ENCODE assay signal across 8 mouse cellular contexts in the genomic region with DNA sequence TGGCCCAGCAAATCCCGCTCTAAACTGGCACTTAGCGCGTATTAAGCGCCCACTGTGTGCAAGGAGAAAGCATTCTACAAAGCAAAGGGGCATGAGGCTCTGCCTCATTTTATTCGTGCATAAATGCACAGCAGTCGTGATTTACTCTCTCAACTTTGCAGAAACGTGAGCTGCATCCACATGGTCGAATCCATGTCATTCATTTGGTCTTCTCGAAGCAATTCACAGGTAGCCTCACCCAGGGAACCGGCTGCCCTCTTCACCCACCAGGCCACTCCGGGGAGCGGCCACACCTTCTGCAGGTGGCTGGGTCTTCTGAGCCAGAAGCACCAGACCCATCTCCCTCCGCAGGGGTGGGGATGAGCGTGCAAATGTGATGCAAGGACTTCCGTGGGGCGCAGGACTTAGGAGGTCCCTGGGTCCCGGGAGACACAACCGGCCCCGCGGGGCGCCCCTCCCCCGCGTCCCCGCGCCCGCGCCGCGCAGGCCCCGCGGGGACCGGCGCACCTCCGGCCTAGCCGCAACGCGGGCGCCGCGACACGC. TPM values are rescaled to one million over a fixed set of nuclear protein-coding genes. Genes with fewer than 3 reads are reported as not detected.
DNase-seq lines count a peak whose midpoint lies in the region; ATAC-seq and TF ChIP-seq lines count a peak whose summit lies in the region.

No protein-coding gene starts in this region.

- H3K27ac ChIP-seq in gastrocnemius, adult 2 months, result 0 out of 2 replicates have a peak overlapping the region, but pooled peaks have one; percentile 40
- H3K27ac ChIP-seq in embryonic facial prominence, embryonic 13.5 days, result no peak overlapping the region
- peak overlapping the region; percentile 89 for H3K27ac ChIP-seq in hindbrain, embryonic 16.5 days (ENCODE audit: low read depth, low read length)
- H3K27ac ChIP-seq in limb, embryonic 15.5 days, result no peak overlapping the region

- 3% methylated on average over 35 of the region's 41 CpGs for WGBS in embryonic facial prominence, embryonic 13.5 days
- WGBS in hindbrain, embryonic 16.5 days, result 4% methylated on average over 20 of the region's 41 CpGs
- WGBS in limb, embryonic 15.5 days, result 5% methylated on average over 38 of the region's 41 CpGs

- no peak for ATAC-seq in embryonic facial prominence, embryonic 13.5 days (ENCODE audit: insufficient number of reproducible peaks, insufficient read depth, low FRiP score, low TSS enrichment, low read depth)
- peak; percentile 43 for ATAC-seq in hindbrain, embryonic 16.5 days
- ATAC-seq in limb, embryonic 15.5 days (ENCODE audit: insufficient number of reproducible peaks, low FRiP score, low TSS enrichment, low read depth), result peak; percentile 40; the same call in 1 of the 2 replicates

- DNase-seq in gastrocnemius, adult 2 months, result peak; percentile 22
- DNase-seq in gastrocnemius, postnatal 4 days (ENCODE audit: low spot score in 2 of 2), result no peak
- DNase-seq in ZHBTc4 (ENCODE audit: low read depth, low spot score), result peak; percentile 40
- peak; percentile 36 for DNase-seq in naive thymus-derived CD4-positive, alpha-beta T cell, adult 2 months (ENCODE audit: low read depth)
- peak; percentile 28 to 46 for DNase-seq in thymus, postnatal 36 days

- H3K9ac ChIP-seq in embryonic facial prominence, embryonic 13.5 days, result peak overlapping the region; percentile 76
- peak overlapping the region; percentile 96 for H3K9ac ChIP-seq in hindbrain, embryonic 16.5 days (ENCODE audit: low read depth, low read length)
- peak overlapping the region; percentile 70 for H3K9ac ChIP-seq in limb, embryonic 15.5 days

- H3K27me3 ChIP-seq in embryonic facial prominence, embryonic 13.5 days, result peaks cover 41% of the 10 kb centered on the region
- no peaks in the 10 kb centered on the region for H3K27me3 ChIP-seq in hindbrain, embryonic 16.5 days (replicated peaks; ENCODE audit: control insufficient read depth, insufficient read depth, low read length)
- H3K27me3 ChIP-seq in limb, embryonic 15.5 days, result no peaks in the 10 kb centered on the region

- TF ChIP-seq CTCF in gastrocnemius, adult 2 months (IDR thresholded peaks at IDR 0.05), result no peak

- no peaks in the 10 kb centered on the region for H3K9me3 ChIP-seq in embryonic facial prominence, embryonic 13.5 days
- H3K9me3 ChIP-seq in hindbrain, embryonic 16.5 days (ENCODE audit: control insufficient read depth, low read length), result no peaks in the 10 kb centered on the region
- H3K9me3 ChIP-seq in limb, embryonic 15.5 days, result no peaks in the 10 kb centered on the region

- no peaks in the 10 kb centered on the region for H3K36me3 ChIP-seq in embryonic facial prominence, embryonic 13.5 days
- no peaks in the 10 kb centered on the region for H3K36me3 ChIP-seq in hindbrain, embryonic 16.5 days (ENCODE audit: control insufficient read depth, insufficient read depth, low read length)
- H3K36me3 ChIP-seq in limb, embryonic 15.5 days, result no peaks in the 10 kb centered on the region

- peak overlapping the region; percentile 93 for H3K4me2 ChIP-seq in embryonic facial prominence, embryonic 13.5 days
- peak overlapping the region; percentile 75 for H3K4me2 ChIP-seq in hindbrain, embryonic 16.5 days (ENCODE audit: low read length)
- H3K4me2 ChIP-seq in limb, embryonic 15.5 days, result peak overlapping the region; percentile 88

- H3K4me3 ChIP-seq in gastrocnemius, adult 2 months, result peak overlapping the region; percentile 89
- peak overlapping the region; percentile 83 for H3K4me3 ChIP-seq in embryonic facial prominence, embryonic 13.5 days
- H3K4me3 ChIP-seq in hindbrain, embryonic 16.5 days (ENCODE audit: low read length), result peak overlapping the region; percentile 92
- H3K4me3 ChIP-seq in limb, embryonic 15.5 days, result peak overlapping the region; percentile 77

- peaks cover 8% of the 10 kb centered on the region; the same call in 1 of the 2 replicates for H3K4me1 ChIP-seq in embryonic facial prominence, embryonic 13.5 days
- H3K4me1 ChIP-seq in hindbrain, embryonic 16.5 days (ENCODE audit: control insufficient read depth, insufficient read depth, low read depth, low read length), result peaks cover 12% of the 10 kb centered on the region
- H3K4me1 ChIP-seq in limb, embryonic 15.5 days, result peaks cover 9% of the 10 kb centered on the region

- intact Hi-C loops in gastrocnemius, adult 2 months (cut with DNase I), result no loop called here

RNA-seq across cellular contexts. Expression of gene Jazf1, which starts 0.9 kb away (rescaled TPM):
- 1 to 10 TPM in 1 of 2 experiments, under 1 TPM in 1; 0.43 to 1.1 TPM for total RNA-seq in gastrocnemius, adult 2 months (2021)
- 10 to 100 TPM; 10.7 to 11.6 TPM for total RNA-seq in gastrocnemius, postnatal 4 days (2021)
- 11.3 and 12.4 TPM in 2 replicates for polyA plus RNA-seq in embryonic facial prominence, embryonic 13.5 days (2015; fragmentation: Nextera tagmentation; extraction: Ambion mirVana)
- polyA plus RNA-seq in hindbrain, embryonic 16.5 days (2015; fragmentation: Nextera tagmentation; extraction: Ambion mirVana), result 56.1 and 56.4 TPM in 2 replicates
- polyA plus RNA-seq in limb, embryonic 15.5 days (2015; fragmentation: Nextera tagmentation; extraction: Ambion mirVana), result 20.0 and 21.0 TPM in 2 replicates

Comparison
In these comparisons a context has a peak if more than half of its experiments do, and no peak if none do; other contexts are left out.
1. DNase-seq: peak in gastrocnemius, adult 2 months (single experiment), ZHBTc4 (single experiment), naive thymus-derived CD4-positive, alpha-beta T cell, adult 2 months (single experiment) and thymus, postnatal 36 days (2 of 2); none in gastrocnemius, postnatal 4 days (0 of 2).
2. H3K27ac ChIP-seq: peak in gastrocnemius, adult 2 months (single experiment) and hindbrain, embryonic 16.5 days (single experiment); none in embryonic facial prominence, embryonic 13.5 days (single experiment) and limb, embryonic 15.5 days (single experiment).
3. Peak in every context shown above with its lines, with median percentiles within 50 percentile points of each other: H3K4me3 ChIP-seq, H3K4me2 ChIP-seq and H3K9ac ChIP-seq.